Mouse (Mus musculus): ENCODE results near the gene Tut1. TPM values are rescaled to one million over a fixed set of nuclear protein-coding genes. Genes with fewer than 3 reads are reported as not detected.
"Not testable (repeated sequence)": the region's sequence is repeated elsewhere in the genome, so short reads cannot be mapped to it uniquely, and the experiment has no call there.

Gene Tut1
- polyA plus RNA-seq, 1 experiment, result 13.6 TPM

DNA sequence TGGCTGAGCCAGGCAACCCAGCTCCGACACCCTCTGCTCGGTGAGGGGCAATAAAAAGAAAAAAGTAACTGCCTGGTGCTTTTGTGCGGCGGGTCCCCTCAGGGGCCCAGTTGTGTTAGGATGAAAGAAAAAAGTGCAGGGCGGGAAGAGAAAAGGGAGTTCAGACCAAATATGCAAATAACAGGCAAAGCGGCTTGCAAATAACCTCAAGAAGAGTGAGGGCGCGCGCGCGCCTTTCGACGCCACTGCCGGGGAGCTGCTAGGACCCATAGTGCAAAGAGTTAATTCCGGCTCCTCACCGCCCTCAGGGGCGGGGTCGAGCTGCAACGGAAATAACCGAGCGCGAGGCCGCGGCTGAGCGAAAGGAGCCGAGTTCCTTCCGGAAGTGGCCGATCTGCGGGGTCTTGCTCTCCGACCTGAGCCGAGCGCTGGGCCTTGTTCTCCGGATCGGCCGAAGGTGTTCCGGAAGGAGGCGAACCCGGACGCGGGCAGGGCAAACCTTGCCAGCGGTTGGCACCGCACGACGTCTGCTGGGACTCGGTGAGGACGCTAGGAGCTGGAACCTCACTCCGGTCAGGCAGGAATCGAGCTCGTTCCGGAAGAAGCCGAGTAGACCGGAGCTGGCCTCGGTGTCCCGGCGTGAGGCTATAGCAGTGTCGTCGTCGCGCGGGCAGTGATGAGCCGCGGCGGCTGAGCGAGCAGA lies 12.0 kb upstream of the Tut1 start, which contains the start of gene Mta2:
Mta2 (plus strand) TSS at position 361 of the 703 bp plus-strand sequence.
- peak; percentile 83 for DNase-seq (ENCODE audit: low read depth, low spot score)
- under 1% methylated on average over 64 of the region's 64 CpGs for WGBS

GRCm38 (mm10) chr19:8942276-8942964 lies 11.2 kb upstream of the Tut1 start:
- WGBS, result under 1% methylated on average over 46 of the region's 46 CpGs
- DNase-seq (ENCODE audit: low read depth, low spot score), result no peak

DNA sequence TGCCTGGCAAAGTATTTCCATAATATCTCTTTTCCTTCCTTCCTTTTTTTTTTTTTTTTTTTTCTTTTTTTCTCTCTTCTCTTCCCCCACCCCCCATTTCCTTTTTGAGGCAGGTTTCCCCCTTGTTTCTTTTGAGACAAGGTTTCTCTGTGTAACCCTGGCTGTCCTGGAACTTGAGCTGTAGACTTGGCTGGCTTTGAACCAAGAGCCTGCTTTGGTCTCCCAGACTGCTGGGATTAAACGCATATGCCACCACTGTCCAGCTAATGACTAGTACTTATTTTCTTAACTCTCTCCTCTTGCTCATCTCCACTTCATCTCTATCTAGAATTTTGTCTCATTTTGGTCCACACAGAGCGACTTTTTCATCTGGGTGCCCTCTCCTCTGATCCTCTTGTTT lies 10.6 kb upstream of the Tut1 start:
- DNase-seq (ENCODE audit: low read depth, low spot score), result no peak
- WGBS, result 43% methylated on average over 2 of the region's 2 CpGs

GRCm38 (mm10) chr19:8944062-8944461 lies 9.6 kb upstream of the Tut1 start:
- DNase-seq (ENCODE audit: low read depth, low spot score), result no peak
- WGBS, result 15% methylated on average over 5 of the region's 5 CpGs

DNA sequence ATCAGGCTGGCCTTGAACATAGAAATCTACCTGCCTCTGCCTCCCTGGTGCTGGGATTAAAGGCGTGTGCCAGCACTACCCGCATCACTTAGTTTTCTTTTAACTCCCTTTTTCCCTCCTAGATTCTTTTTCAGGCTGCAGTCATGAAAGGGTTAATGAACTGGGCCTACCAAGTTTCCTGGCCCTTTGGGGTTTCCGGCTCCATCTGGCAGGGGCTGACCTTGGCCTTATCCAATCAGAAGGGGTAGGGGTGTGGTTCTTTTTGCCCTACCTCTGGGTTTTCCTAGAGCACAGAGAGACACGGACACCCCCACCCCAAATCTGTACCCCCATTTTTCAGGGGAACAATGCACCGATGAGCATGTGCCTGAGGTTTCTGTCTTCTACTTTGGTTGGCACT lies 8.9 kb upstream of the Tut1 start:
- WGBS, result 18% methylated on average over 5 of the region's 5 CpGs
- DNase-seq (ENCODE audit: low read depth, low spot score), result no peak

DNA sequence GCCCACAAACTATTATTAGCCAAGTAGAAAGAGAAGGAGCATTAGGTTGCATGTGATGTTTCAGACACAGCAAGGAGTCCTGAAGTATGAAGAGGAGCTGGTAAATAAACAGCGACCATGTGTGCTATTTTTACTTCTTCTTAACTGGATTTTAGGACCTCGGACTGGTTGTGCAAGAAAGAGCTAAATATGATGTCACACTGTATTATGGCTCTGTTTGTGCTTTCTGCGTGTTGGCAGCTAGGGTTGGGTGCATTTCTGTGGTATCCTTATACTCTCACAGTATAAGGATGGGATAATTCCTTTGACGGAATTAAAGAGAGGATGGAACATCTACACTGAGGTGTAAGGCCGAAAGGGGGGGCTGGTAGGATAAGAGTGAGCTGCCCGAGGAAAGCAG lies 8.4 kb upstream of the Tut1 start:
- no peak for DNase-seq (ENCODE audit: low read depth, low spot score)
- WGBS, result 51% methylated on average over 6 of the region's 6 CpGs

DNA sequence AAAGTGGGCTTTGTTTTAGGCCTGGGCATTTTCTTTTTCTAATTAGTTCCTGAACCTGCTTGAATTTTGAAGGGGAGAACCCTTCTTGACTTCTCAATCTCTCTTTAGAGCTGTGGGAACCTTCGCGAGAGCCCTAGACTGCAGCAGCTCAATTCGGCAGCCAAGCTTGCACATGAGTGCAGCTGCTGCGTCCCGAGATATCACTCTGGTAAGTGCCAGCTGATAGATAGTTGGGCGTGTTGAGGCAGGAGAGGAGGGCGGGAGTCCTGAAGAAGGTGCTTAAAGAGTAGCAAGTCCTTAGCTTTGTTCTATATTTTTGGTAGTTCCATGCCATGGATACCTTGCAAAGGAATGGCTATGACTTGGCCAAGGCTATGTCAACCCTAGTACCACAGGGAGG lies 6.7 kb upstream of the Tut1 start:
- DNase-seq (ENCODE audit: low read depth, low spot score), result no peak
- WGBS, result 88% methylated on average over 7 of the region's 7 CpGs

- WGBS, result 88% methylated on average over 5 of the region's 5 CpGs
- DNase-seq (ENCODE audit: low read depth, low spot score), result no peak
Measured at GRCm38 (mm10) chr19:8950190-8950589, 3.5 kb upstream of the Tut1 start.

GRCm38 (mm10) chr19:8952241-8952640 lies 1.4 kb upstream of the Tut1 start:
- WGBS, result 86% methylated on average over 9 of the region's 9 CpGs
- DNase-seq (ENCODE audit: low read depth, low spot score), result no peak

GRCm38 (mm10) chr19:8954171-8954570 lies 524 bp downstream of the Tut1 start:
- WGBS, result 2% methylated on average over 9 of the region's 9 CpGs
- DNase-seq (ENCODE audit: low read depth, low spot score), result no peak

GRCm38 (mm10) chr19:8962256-8962655 lies 8.6 kb downstream of the Tut1 start:
- DNase-seq (ENCODE audit: low read depth, low spot score), result no peak
- WGBS, result 73% methylated on average over 2 of the region's 2 CpGs

DNA sequence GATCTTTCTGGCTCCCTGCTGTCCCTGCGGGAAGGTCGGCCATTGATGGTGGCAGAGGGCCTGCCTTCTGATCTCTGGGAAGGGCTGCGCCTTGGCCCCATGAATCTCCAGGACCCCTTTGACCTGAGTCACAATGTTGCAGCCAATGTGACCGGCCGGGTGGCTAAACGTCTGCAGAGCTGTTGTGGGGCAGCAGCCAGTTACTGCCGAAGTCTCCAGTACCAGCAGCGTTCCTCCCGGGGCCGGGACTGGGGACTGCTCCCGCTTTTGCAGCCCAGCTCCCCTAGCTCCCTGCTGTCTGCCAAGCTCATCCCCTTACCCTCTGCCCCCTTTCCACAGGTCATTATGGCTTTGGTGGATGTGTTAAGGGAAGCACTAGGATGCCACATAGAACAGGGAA lies 11.4 kb downstream of the Tut1 start:
- no peak for DNase-seq (ENCODE audit: low read depth, low spot score)
- WGBS, result 88% methylated on average over 11 of the region's 11 CpGs

- 33% methylated on average over 8 of the region's 8 CpGs for WGBS
- no peak for DNase-seq (ENCODE audit: low read depth, low spot score)
Measured at GRCm38 (mm10) chr19:8965771-8966170, 12.1 kb downstream of the Tut1 start.

DNA sequence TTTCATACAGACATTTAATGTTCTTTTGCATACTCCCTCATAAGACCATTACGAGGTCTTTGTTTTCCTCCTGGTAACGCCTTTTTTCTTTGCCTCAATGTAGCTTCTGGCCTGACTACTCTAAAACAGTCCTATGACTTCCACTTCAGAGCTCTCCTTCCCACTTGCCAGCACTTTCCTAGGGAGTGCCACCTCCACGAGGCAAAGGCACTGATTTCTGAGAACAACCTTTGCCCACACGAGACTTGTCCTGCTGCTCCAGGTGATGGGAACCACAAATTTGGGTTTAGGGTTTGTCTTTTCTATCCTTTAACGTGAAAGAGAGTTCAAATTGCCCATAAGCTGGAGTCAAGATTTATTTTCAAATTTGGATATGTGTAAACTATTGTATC lies 12.5 kb downstream of the Tut1 start:
- WGBS, result 5% methylated on average over 5 of the region's 5 CpGs
- no peak for DNase-seq (ENCODE audit: low read depth, low spot score)

DNA sequence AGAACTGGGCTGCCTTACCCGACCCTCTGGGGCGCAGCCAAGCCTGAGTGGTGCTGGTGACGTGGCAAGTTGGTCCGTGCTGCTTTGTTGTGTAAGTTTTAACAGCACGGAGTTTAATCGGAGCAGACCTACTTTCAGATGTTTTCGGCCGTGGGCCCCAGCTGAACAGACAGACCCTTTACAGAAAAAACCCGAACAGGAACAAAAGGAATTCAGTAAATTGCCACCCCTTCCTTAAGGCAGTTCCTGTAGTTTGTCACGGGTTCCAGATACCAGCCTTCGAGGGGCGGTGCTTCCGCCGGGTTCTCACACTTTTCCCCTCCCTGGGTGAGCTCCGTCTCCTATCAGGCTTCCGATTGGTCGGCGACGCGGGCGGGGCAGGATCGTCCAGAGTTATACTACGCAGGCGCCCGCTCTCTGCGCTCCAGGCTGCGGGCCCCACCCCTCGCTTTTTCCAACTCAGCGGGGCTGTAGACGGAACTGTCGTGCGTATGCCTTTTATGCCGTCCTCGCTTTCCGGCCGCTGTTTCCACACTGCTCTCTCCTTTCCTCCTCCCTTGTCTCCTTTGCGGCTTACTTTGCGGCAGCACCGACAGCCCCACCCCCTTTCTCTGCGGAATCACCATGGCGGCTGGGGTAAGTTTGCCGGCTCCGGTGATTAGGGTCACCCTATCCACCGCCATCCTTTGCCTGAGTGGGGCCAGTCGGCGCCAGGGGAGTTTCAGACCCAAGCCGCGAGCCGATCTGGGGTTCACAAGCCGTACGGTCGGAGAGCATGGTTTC lies 13.1 kb downstream of the Tut1 start, which contains the start of gene Eef1g:
Eef1g (plus strand) TSS at position 452 of the 783 bp plus-strand sequence.
- WGBS, result under 1% methylated on average over 52 of the region's 52 CpGs

DNA sequence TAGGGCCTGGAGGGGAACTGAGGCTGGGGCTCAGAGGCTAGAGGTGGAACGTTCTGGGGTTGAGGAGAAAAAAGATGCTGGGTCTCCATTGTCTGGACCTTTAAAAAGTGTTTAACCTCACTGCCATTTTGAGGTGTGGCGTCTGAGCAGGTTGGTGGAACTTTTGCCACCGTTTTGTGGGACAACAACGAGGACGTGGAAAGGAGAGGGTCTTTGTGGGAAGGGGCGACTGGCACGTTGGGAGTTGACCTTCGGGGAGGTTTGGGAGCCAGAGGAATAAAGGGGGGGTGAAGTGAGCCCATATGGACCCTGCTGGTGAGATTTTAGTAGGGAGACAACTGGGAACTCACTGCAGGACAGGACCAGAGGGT lies 13.7 kb downstream of the Tut1 start:
- no peak for DNase-seq (ENCODE audit: low read depth, low spot score)
- WGBS, result under 1% methylated on average over 8 of the region's 8 CpGs

More for the DNA sequence above, 13.1 kb downstream of the Tut1 start, which contains the start of gene Eef1g:
- peak; percentile 97 for DNase-seq (ENCODE audit: low read depth, low spot score)

DNA sequence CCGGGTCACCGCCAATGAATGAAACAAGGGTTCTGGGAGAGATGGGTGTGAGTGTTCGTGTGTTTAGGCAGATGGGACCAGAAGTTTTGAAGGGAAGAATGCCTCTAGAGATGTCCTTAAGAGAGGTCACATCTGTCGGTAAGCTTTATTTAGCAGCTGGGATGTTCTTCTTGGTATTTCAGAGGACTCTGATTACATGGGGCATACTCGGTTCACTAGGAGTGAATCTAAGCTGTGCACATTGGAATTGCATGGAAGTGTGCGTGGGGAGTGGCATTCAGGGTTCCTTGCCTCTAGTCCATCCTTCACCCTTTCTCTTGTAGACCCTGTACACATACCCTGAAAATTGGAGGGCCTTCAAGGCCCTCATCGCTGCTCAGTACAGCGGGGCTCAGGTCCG lies 14.2 kb downstream of the Tut1 start:
- 2% methylated on average over 9 of the region's 9 CpGs for WGBS
- DNase-seq (ENCODE audit: low read depth, low spot score), result no peak

DNA sequence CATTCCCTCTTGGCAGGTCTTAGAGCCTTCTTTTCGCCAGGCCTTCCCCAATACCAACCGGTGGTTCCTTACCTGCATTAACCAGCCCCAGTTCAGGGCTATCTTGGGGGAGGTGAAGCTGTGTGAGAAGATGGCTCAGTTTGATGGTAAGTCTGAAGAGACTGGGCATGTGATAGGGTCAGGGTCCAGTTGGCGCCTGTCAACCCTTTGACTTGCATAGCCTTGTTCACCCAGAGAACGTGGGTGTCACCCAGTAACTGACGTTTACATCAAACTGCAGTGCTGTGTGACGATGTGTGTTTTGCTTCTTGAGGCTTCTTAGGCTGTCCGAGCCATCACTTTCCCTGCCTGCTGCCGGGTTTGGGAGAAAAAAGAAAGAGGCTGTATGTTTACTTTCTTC lies 18.8 kb downstream of the Tut1 start:
- WGBS, result 77% methylated on average over 8 of the region's 8 CpGs
- not testable (repeated sequence) for DNase-seq (ENCODE audit: low read depth, low spot score)

- DNase-seq (ENCODE audit: low read depth, low spot score), result no peak
- 74% methylated on average over 1 of the region's 1 CpGs for WGBS
Measured at GRCm38 (mm10) chr19:8974638-8975037, 21.0 kb downstream of the Tut1 start.

GRCm38 (mm10) chr19:8975491-8975890 lies 21.8 kb downstream of the Tut1 start:
- no peak for DNase-seq (ENCODE audit: low read depth, low spot score)
- WGBS, result 95% methylated on average over 2 of the region's 2 CpGs
